Mouse (Mus musculus) ES-E14 (cell line): ENCODE measurements at regions not wholly inside any gene's neighbourhood (a gene's known extent, or its start where the extent isn't known, plus 50 kb on each side); places are given as distances from the start of the nearest gene placed in this dataset.

ENCODE experiments used
- DNase-seq: peaks from one replicate; pipeline ENCODE4 v3.0.0-alpha.2; 2013; ENCODE audit warnings: low read depth, low spot score
- H3K27ac ChIP-seq: 2 replicates; pipeline ENCODE4 v1.5.1; 2012; ENCODE audit warnings: low read depth, mild to moderate bottlenecking, low read length, moderate library complexity, mixed read lengths; ENCODE audit not compliant: poor library complexity, insufficient read depth, severe bottlenecking
- H3K36me3 ChIP-seq: 2 replicates; pipeline ENCODE4 v1.6.1; 2012; ENCODE audit warnings: mild to moderate bottlenecking, low read length, moderate library complexity, mixed read lengths; ENCODE audit not compliant: control insufficient read depth, poor library complexity, insufficient read depth, severe bottlenecking
- H3K4me1 ChIP-seq, 2 experiments: fragments of 150-350 bp in 1 of 2; sonication (generic) in 1 of 2; 2 replicates each; pipeline ENCODE4 v1.6.1; 2012; ENCODE audit warnings: low read length in 2 of 2, mild to moderate bottlenecking in 1 of 2, mixed read lengths in 1 of 2; ENCODE audit not compliant: control insufficient read depth in 2 of 2, insufficient read depth in 2 of 2, poor library complexity in 1 of 2
- H3K4me3 ChIP-seq, 2 experiments: fragments of 150-350 bp in 1 of 2; sonication (generic) in 1 of 2; 2 replicates each; pipeline ENCODE4 v1.5.1; 2012; ENCODE audit warnings: low read length in 2 of 2, low read depth in 1 of 2, mild to moderate bottlenecking in 1 of 2, mixed read lengths in 1 of 2; ENCODE audit not compliant: insufficient read depth in 1 of 2, poor library complexity in 1 of 2, severe bottlenecking in 1 of 2
- H3K9ac ChIP-seq: 2 replicates; pipeline ENCODE4 v1.6.1; 2012; ENCODE audit warnings: low read depth, mild to moderate bottlenecking, low read length, mixed read lengths; ENCODE audit not compliant: poor library complexity, insufficient read depth, severe bottlenecking
- H3K9me3 ChIP-seq: fragments of 150-350 bp; sonication (generic); 2 replicates; pipeline ENCODE4 v1.6.1; 2012; ENCODE audit warnings: low read depth, mild to moderate bottlenecking, low read length; ENCODE audit not compliant: control insufficient read depth, insufficient read depth
- CHD2 ChIP-seq: IDR thresholded peaks from 2 replicates; pipeline ENCODE4 v1.6.1; 2014; ENCODE audit warnings: mild to moderate bottlenecking, low read depth, low read length, inconsistent platforms
- HCFC1 ChIP-seq: IDR thresholded peaks from 2 replicates; pipeline ENCODE4 v1.6.1; 2012; ENCODE audit warnings: low read length, inconsistent platforms, borderline replicate concordance; ENCODE audit not compliant: insufficient read depth
- MAFK ChIP-seq: IDR thresholded peaks from 2 replicates; pipeline ENCODE4 v1.6.1; 2014; ENCODE audit warnings: mild to moderate bottlenecking, low read depth, low read length, inconsistent platforms; ENCODE audit not compliant: insufficient read depth
- ZC3H11A ChIP-seq: IDR thresholded peaks from 2 replicates; pipeline ENCODE4 v1.6.1; 2012; ENCODE audit warnings: low read depth, mild to moderate bottlenecking, inconsistent platforms, low read length, borderline replicate concordance
- ZNF384 ChIP-seq: IDR thresholded peaks from 2 replicates; pipeline ENCODE4 v1.6.1; 2012; ENCODE audit warnings: low read depth, low read length, inconsistent platforms
- in situ Hi-C, 2 experiments: fragments of 600-800 bp; cut with MboI; formaldehyde crosslinking; loops; one replicate each; pipeline ENCODE4 v1.15.1; 2025; ENCODE audit warnings: low sequenced_read_pairs in 2 of 2, inconsistent platforms in 1 of 2; ENCODE audit not compliant: unreplicated experiment in 2 of 2

DNA sequence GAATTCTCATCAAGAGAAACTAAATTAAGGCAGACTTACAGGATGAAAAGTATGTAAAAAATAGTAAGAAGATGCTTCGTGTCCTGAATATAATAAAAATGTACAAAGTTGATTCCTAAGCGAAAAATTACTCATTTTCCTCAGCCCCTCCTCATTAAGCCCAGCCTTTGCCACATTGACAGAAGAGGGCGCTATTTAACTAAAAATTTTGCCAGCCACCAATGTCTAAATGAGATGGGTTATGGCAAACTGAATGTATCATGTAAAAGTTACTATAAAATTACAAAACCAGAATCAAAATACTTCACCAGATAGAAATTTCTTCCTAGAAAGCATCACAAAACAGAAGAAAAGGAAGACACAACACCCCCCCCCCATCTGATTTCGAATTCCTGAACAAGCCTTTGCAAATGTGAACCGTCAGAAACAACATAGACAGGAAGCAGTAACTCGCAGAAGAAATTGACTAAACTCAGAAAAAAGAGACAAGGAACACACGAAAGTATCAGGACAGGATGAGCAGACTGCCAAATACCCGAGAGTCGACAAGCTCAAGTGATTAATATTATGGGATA lies 191.2 kb upstream of the Tars start:
- DNase-seq = no peak
- H3K4me3 ChIP-seq = no peak overlapping the region
- H3K36me3 ChIP-seq = no peaks in the 10 kb centered on the region
- H3K9ac ChIP-seq = no peak overlapping the region
- H3K27ac ChIP-seq = no peak overlapping the region
- H3K9me3 ChIP-seq = no peaks in the 10 kb centered on the region
- H3K4me1 ChIP-seq = no peaks in the 10 kb centered on the region
- TF ChIP-seq HCFC1 = no peak
- peak; percentile 89 for TF ChIP-seq ZC3H11A
- in situ Hi-C loops = loop anchor here (5.0 to 25.0 kb wide), 2 partner anchors 372 to 377 kb away; no protein-coding TSS in a partner anchor

DNA sequence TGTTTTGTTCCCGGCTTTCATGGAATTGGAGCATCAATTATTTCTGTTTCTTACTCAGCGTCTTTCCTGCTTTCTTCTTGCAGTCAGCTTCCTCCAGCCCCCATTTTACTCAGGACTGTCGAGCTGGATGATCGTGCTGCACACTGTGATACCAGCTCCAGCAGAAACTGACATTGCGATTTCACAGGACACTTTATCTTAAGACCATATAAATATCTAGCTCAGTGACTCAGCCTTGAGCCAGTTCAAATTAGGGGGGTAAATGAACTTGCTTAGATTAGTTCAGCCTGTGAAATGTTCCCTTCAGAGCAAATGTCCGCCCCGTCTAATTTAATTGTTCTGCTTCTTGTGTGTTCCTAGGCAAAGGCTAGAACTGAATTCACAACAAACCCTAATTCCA lies 190.3 kb upstream of the Tars start:
- in situ Hi-C loops = loop anchor here (5.0 to 25.0 kb wide), 2 partner anchors 373 to 378 kb away; no protein-coding TSS in a partner anchor
- no peaks in the 10 kb centered on the region for H3K4me1 ChIP-seq
- H3K9ac ChIP-seq = no peak overlapping the region
- no peaks in the 10 kb centered on the region for H3K9me3 ChIP-seq
- no peaks in the 10 kb centered on the region for H3K36me3 ChIP-seq
- TF ChIP-seq HCFC1 (no peak), CHD2 (no peak), MAFK (no peak), ZC3H11A (no peak), ZNF384 (no peak)
- no peak overlapping the region for H3K27ac ChIP-seq
- no peak for DNase-seq
- H3K4me3 ChIP-seq = no peak overlapping the region

DNA sequence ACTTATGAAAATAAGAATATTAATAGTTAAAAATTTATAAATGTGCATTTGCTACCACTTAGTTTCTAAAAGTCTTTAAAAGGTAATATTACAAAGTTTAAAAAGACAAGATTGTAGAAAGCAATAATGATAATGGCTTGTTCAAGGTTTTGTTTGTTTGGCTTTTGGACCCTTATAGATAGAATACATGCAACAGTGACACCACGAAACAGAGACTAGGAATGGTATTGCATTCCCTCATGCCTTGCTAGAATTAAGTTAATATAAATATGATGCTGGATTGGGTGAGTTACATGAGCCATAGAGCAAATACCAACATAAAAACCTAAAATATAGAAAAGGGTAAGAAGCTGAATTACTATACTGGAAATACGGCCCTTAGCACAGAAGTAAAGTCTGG lies 186.9 kb upstream of the Tars start:
- no peak overlapping the region for H3K27ac ChIP-seq
- no peak for DNase-seq
- H3K4me3 ChIP-seq = no peak overlapping the region
- in situ Hi-C loops = loop anchor here in 1 of 2 experiments (25.0 kb wide), 1 partner anchor 376 kb away; no protein-coding TSS in a partner anchor
- H3K9ac ChIP-seq = no peak overlapping the region
- peaks cover 0 to 3% of the 10 kb centered on the region in 2 experiments; a peak in 1 of 4 replicates for H3K4me1 ChIP-seq
- H3K36me3 ChIP-seq = no peaks in the 10 kb centered on the region
- no peaks in the 10 kb centered on the region for H3K9me3 ChIP-seq
- no peak for TF ChIP-seq HCFC1
- no peak for TF ChIP-seq ZC3H11A
- TF ChIP-seq ZNF384 = no peak
- TF ChIP-seq CHD2 = no peak
- TF ChIP-seq MAFK = no peak

DNA sequence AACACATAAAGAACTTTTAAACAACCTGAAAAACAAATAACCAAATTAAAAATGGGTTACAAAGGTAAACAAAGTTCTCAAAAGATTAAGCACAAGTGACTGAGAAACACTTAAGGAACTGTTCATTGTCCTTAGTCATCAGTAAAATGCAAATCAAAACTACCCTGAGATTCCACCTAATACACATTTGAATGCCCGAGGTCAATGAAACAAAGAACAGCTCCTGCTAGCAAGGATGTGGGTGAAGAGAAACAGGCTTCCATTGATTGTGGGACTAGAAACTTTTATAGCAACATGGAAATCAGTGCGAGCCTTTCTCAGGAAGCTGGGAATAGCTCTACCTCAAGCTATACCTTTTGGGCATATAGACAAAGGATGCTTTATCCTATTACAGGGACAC lies 184.7 kb upstream of the Tars start:
- no peak overlapping the region for H3K27ac ChIP-seq
- H3K4me1 ChIP-seq = peaks cover 0 to 3% of the 10 kb centered on the region in 2 experiments; a peak in 1 of 4 replicates
- in situ Hi-C loops = loop anchor here in 1 of 2 experiments (25.0 kb wide), 1 partner anchor 378 kb away; no protein-coding TSS in a partner anchor
- H3K9ac ChIP-seq = no peak overlapping the region
- H3K36me3 ChIP-seq = no peaks in the 10 kb centered on the region
- DNase-seq = peak; percentile 49
- H3K9me3 ChIP-seq = no peaks in the 10 kb centered on the region
- no peak overlapping the region for H3K4me3 ChIP-seq
- TF ChIP-seq ZNF384 = no peak
- no peak for TF ChIP-seq HCFC1
- no peak for TF ChIP-seq CHD2
- 0 out of 2 replicates have a peak, but pooled peaks have one; percentile 19 for TF ChIP-seq MAFK
- TF ChIP-seq ZC3H11A = no peak

DNA sequence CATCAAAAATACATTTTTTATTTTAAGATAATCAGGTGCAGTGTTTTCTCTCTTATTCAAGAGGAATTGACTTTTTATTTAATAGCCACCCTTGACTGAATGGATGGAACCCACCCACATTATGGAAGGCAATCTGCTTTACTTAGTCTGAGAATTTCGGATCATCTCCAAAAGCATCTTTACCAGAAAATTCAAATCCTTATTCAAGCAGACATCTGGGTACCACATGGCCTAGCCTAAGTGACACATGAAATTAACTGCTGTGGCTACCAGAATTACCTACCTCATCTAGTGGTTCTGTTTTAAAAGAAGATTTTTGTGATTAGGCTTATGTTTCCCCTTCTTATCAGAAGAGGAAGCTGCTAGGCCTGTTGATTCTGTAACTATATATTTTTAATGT lies 178.9 kb upstream of the Tars start:
- TF ChIP-seq MAFK (no peak), ZC3H11A (no peak), ZNF384 (no peak), CHD2 (no peak), HCFC1 (no peak)
- Histone ChIP-seq H3K9me3 (no peaks in the 10 kb centered on the region), H3K4me3 (no peak overlapping the region), H3K36me3 (no peaks in the 10 kb centered on the region), H3K9ac (no peak overlapping the region), H3K4me1 (no peaks in the 10 kb centered on the region), H3K27ac (no peak overlapping the region)
- in situ Hi-C loops = loop anchor here in 1 of 2 experiments (25.0 kb wide), 1 partner anchor 384 kb away; no protein-coding TSS in a partner anchor
- no peak for DNase-seq
